ENCODE assay signal across 7 mouse cellular contexts in genomic region chr5:21373180-21373518, GRCm38 (mm10). TPM values are rescaled to one million over a fixed set of nuclear protein-coding genes. Genes with fewer than 3 reads are reported as not detected.
DNase-seq lines count a peak whose midpoint lies in the region; ATAC-seq and TF ChIP-seq lines count a peak whose summit lies in the region.

No protein-coding gene starts in this region.

- peak overlapping the region; percentile 42 for H3K4me3 ChIP-seq in lung, embryonic 14.5 days (ENCODE audit: low read depth, low read length)
- peak overlapping the region; percentile 40; the same call in 1 of the 2 replicates for H3K4me3 ChIP-seq in forebrain, embryonic 11.5 days (ENCODE audit: low read depth, low read length)
- no peak overlapping the region for H3K4me3 ChIP-seq in limb, embryonic 11.5 days (ENCODE audit: low read depth, low read length)
- peak overlapping the region; percentile 50 for H3K4me3 ChIP-seq in neural tube, embryonic 15.5 days (replicated peaks)

- no peak overlapping the region for H3K27ac ChIP-seq in lung, embryonic 14.5 days (ENCODE audit: low read depth)
- H3K27ac ChIP-seq in forebrain, embryonic 11.5 days (ENCODE audit: low read depth, low read length) = no peak overlapping the region
- no peak overlapping the region for H3K27ac ChIP-seq in limb, embryonic 11.5 days (replicated peaks; ENCODE audit: low read depth, low read length)
- no peak overlapping the region for H3K27ac ChIP-seq in neural tube, embryonic 15.5 days (replicated peaks)

- peak overlapping the region; percentile 92; the same call in 1 of the 2 replicates for H3K4me2 ChIP-seq in lung, embryonic 14.5 days
- peak overlapping the region; percentile 85 for H3K4me2 ChIP-seq in forebrain, embryonic 11.5 days (ENCODE audit: low read depth, low read length, severe bottlenecking)
- peak overlapping the region; percentile 77 for H3K4me2 ChIP-seq in limb, embryonic 11.5 days (ENCODE audit: low read depth, severe bottlenecking)
- H3K4me2 ChIP-seq in neural tube, embryonic 15.5 days = peak overlapping the region; percentile 97

- no peak for ATAC-seq in lung, embryonic 14.5 days (ENCODE audit: insufficient read depth)
- no peak for ATAC-seq in forebrain, embryonic 11.5 days (replicated peaks; ENCODE audit: low FRiP score)
- ATAC-seq in limb, embryonic 11.5 days (ENCODE audit: insufficient number of reproducible peaks, low FRiP score, low TSS enrichment, low read depth) = no peak
- no peak for ATAC-seq in neural tube, embryonic 15.5 days (ENCODE audit: low FRiP score)

- no peak for TF ChIP-seq CTCF in lung, embryonic 14.5 days (IDR thresholded peaks at IDR 0.05; ENCODE audit: low read depth)

- no peak overlapping the region; the same call in 1 of the 2 replicates for H3K9ac ChIP-seq in lung, embryonic 14.5 days
- H3K9ac ChIP-seq in forebrain, embryonic 11.5 days (ENCODE audit: low read length) = peak overlapping the region; percentile 69; the same call in 1 of the 2 replicates
- no peak overlapping the region for H3K9ac ChIP-seq in limb, embryonic 11.5 days (ENCODE audit: low read length)
- no peak overlapping the region for H3K9ac ChIP-seq in neural tube, embryonic 15.5 days (replicated peaks)

- DNase-seq in lung, embryonic 14.5 days = no peak
- DNase-seq in lung, adult 18-20 months = no peak
- no peak for DNase-seq in forebrain, embryonic 11.5 days (ENCODE audit: low spot score)
- DNase-seq in limb, embryonic 11.5 days (ENCODE audit: low spot score) = no peak
- DNase-seq in layer of hippocampus, adult 18-20 months (ENCODE audit: low spot score in 2 of 2) = no peak
- DNase-seq in spleen, adult 12 weeks (ENCODE audit: low spot score) = no peak

- H3K36me3 ChIP-seq in lung, embryonic 14.5 days (ENCODE audit: insufficient read depth) = no peaks in the 10 kb centered on the region
- H3K36me3 ChIP-seq in forebrain, embryonic 11.5 days (ENCODE audit: control insufficient read depth, insufficient read depth, low read length) = no peaks in the 10 kb centered on the region
- H3K36me3 ChIP-seq in limb, embryonic 11.5 days (ENCODE audit: control insufficient read depth, insufficient read depth, low read length) = no peaks in the 10 kb centered on the region
- H3K36me3 ChIP-seq in neural tube, embryonic 15.5 days = no peaks in the 10 kb centered on the region

- 0 out of 2 replicates have a peak, but pooled peaks cover 5% of the 10 kb centered on the region for H3K4me1 ChIP-seq in lung, embryonic 14.5 days (ENCODE audit: insufficient read depth)
- H3K4me1 ChIP-seq in forebrain, embryonic 11.5 days (replicated peaks; ENCODE audit: control insufficient read depth, insufficient read depth, low read length) = no peaks in the 10 kb centered on the region
- no peaks in the 10 kb centered on the region for H3K4me1 ChIP-seq in limb, embryonic 11.5 days (ENCODE audit: control insufficient read depth, insufficient read depth, low read length)
- peaks cover 11% of the 10 kb centered on the region for H3K4me1 ChIP-seq in neural tube, embryonic 15.5 days

- H3K27me3 ChIP-seq in lung, embryonic 14.5 days (ENCODE audit: insufficient read depth, low read length) = peaks cover 4% of the 10 kb centered on the region
- H3K27me3 ChIP-seq in forebrain, embryonic 11.5 days (ENCODE audit: control insufficient read depth, insufficient read depth, low read length) = no peaks in the 10 kb centered on the region
- H3K27me3 ChIP-seq in limb, embryonic 11.5 days (ENCODE audit: control insufficient read depth, insufficient read depth, low read length) = 0 out of 2 replicates have a peak, but pooled peaks cover 5% of the 10 kb centered on the region
- no peaks in the 10 kb centered on the region; the same call in 1 of the 2 replicates for H3K27me3 ChIP-seq in neural tube, embryonic 15.5 days (replicated peaks)

- WGBS in lung, embryonic 14.5 days = 55% methylated on average over 7 of the region's 7 CpGs
- WGBS in forebrain, embryonic 11.5 days = 71% methylated on average over 7 of the region's 7 CpGs
- 66% methylated on average over 7 of the region's 7 CpGs for WGBS in limb, embryonic 11.5 days
- WGBS in neural tube, embryonic 15.5 days = 63% methylated on average over 7 of the region's 7 CpGs

- no peaks in the 10 kb centered on the region for H3K9me3 ChIP-seq in lung, embryonic 14.5 days (ENCODE audit: low read depth, low read length)
- H3K9me3 ChIP-seq in forebrain, embryonic 11.5 days (ENCODE audit: control insufficient read depth, low read length) = no peaks in the 10 kb centered on the region
- H3K9me3 ChIP-seq in limb, embryonic 11.5 days (ENCODE audit: control insufficient read depth, low read length) = no peaks in the 10 kb centered on the region
- H3K9me3 ChIP-seq in neural tube, embryonic 15.5 days (replicated peaks) = no peaks in the 10 kb centered on the region

RNA-seq across cellular contexts. Expression of gene Fgl2, which starts 0.7 kb away (rescaled TPM):
- polyA plus RNA-seq in lung, embryonic 14.5 days (2014; fragmentation: Nextera tagmentation; extraction: Ambion mirVana) = 1.6 and 2.1 TPM in 2 replicates
- 1.2 and 1.6 TPM in 2 replicates for polyA plus RNA-seq in forebrain, embryonic 11.5 days (2014; fragmentation: Nextera tagmentation; extraction: Ambion mirVana)
- 0.21 and 0.23 TPM in 2 replicates for polyA plus RNA-seq in limb, embryonic 11.5 days (2014; fragmentation: Nextera tagmentation; extraction: Ambion mirVana)
- 5.6 and 6.9 TPM in 2 replicates for polyA plus RNA-seq in neural tube, embryonic 15.5 days (2015; fragmentation: Nextera tagmentation; extraction: Ambion mirVana)
- total RNA-seq in layer of hippocampus, adult 18-20 months (2021) = 1 to 10 TPM; 1.9 to 2.0 TPM

RNA-seq across cellular contexts. Expression of gene Ccdc146, which starts 51.3 kb away (rescaled TPM):
- 0.09 and 0.18 TPM in 2 replicates for polyA plus RNA-seq in lung, embryonic 14.5 days (2014; fragmentation: Nextera tagmentation; extraction: Ambion mirVana)
- polyA plus RNA-seq in forebrain, embryonic 11.5 days (2014; fragmentation: Nextera tagmentation; extraction: Ambion mirVana) = 0.36 TPM in 1 of 2 replicates, not detected in the other
- not detected in 2 replicates for polyA plus RNA-seq in limb, embryonic 11.5 days (2014; fragmentation: Nextera tagmentation; extraction: Ambion mirVana)
- polyA plus RNA-seq in neural tube, embryonic 15.5 days (2015; fragmentation: Nextera tagmentation; extraction: Ambion mirVana) = 0.49 and 0.59 TPM in 2 replicates
- under 1 TPM; 0.48 to 0.69 TPM for total RNA-seq in layer of hippocampus, adult 18-20 months (2021)

RNA-seq across cellular contexts. Expression of gene Fam185a, which starts 51.6 kb away (rescaled TPM):
- polyA plus RNA-seq in lung, embryonic 14.5 days (2014; fragmentation: Nextera tagmentation; extraction: Ambion mirVana) = 5.7 and 5.9 TPM in 2 replicates
- polyA plus RNA-seq in forebrain, embryonic 11.5 days (2014; fragmentation: Nextera tagmentation; extraction: Ambion mirVana) = 4.8 and 5.2 TPM in 2 replicates
- 6.0 and 7.6 TPM in 2 replicates for polyA plus RNA-seq in limb, embryonic 11.5 days (2014; fragmentation: Nextera tagmentation; extraction: Ambion mirVana)
- 9.9 and 10.2 TPM in 2 replicates for polyA plus RNA-seq in neural tube, embryonic 15.5 days (2015; fragmentation: Nextera tagmentation; extraction: Ambion mirVana)
- 10 to 100 TPM; 12.7 to 14.1 TPM for total RNA-seq in layer of hippocampus, adult 18-20 months (2021)
